Mouse (Mus musculus) cortical plate, adult 2 months (tissue): ENCODE data around the gene Ttll11. TPM values are rescaled to one million over a fixed set of nuclear protein-coding genes. Genes with fewer than 3 reads are reported as not detected.
A peak's percentile ranks its signal among the peaks of the same experiment; 100 is the strongest.

Source experiments
- H3K27ac ChIP-seq: fragments of 200-500 bp; 2 replicates; pipeline ENCODE4 v1.5.1; 2012; ENCODE audit warnings: low read length, control low read depth, inconsistent platforms; ENCODE audit not compliant: insufficient read depth
- H3K4me1 ChIP-seq: fragments of 200-500 bp; 2 replicates; pipeline ENCODE4 v1.6.1; 2011; ENCODE audit warnings: low read length; ENCODE audit not compliant: control insufficient read depth, insufficient read depth
- H3K4me3 ChIP-seq: fragments of 200-500 bp; 2 replicates; pipeline ENCODE4 v1.5.1; 2011; ENCODE audit warnings: mild to moderate bottlenecking, low read length, control low read depth; ENCODE audit not compliant: insufficient read depth
- CTCF ChIP-seq: fragments of 200-500 bp; IDR thresholded peaks from 2 replicates; pipeline ENCODE4 v1.5.1; 2011; ENCODE audit warnings: mild to moderate bottlenecking, control low read depth, low read length; ENCODE audit not compliant: insufficient read depth; ENCODE audit errors: extremely low read depth
- POLR2A ChIP-seq: fragments of 200-500 bp; IDR thresholded peaks from 2 replicates; pipeline ENCODE4 v1.6.1; 2011; ENCODE audit warnings: mild to moderate bottlenecking, low read length, control low read depth; ENCODE audit not compliant: insufficient read depth; ENCODE audit errors: extremely low read depth
- polyA plus RNA-seq: library from polyadenylated mRNA; depleted of rRNA; stranded (reverse); fragments of >200 nt; gene quantifications from 2 replicates; pipeline ENCODE4 v1.2.3, GENCODE M21; 2012

The Ttll11 gene
- polyA plus RNA-seq, 1 experiment: 36.1 TPM

DNA sequence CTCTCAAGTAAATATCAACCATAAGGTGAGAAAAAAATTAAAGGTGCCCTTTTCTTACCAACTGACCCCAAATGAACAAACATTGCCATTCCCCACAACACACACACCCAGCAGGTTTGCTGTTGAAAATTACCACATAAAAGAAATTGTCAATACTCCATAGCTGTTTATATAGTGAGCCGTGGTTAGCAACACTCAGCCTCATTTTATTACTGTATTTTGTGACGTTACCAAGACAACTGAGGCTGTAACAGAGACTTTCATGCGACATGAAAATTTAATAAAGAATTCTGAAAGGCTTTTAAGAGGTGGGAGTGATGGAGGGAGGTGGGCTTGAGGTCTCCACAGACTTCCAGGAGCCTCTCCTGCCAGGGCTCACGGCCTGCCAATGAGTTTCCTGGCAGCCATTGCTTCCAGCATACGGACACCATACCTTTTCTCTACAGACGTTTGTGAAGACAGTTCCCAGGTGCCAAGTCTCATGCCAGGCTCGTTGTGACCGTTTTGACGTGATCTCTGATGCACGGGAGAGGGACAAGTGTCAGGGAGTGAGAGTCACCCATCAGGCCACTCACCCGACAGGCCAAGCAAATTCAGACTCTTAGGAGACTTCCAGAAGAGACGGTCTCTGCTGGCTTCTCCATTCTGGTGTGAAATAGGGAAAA lies 232.2 kb downstream of the Ttll11 start:
- no peak for TF ChIP-seq POLR2A
- no peak for TF ChIP-seq CTCF
- Histone ChIP-seq H3K4me1 (peaks cover 7% of the 10 kb centered on the region), H3K4me3 (no peak overlapping the region), H3K27ac (no peak overlapping the region)

DNA sequence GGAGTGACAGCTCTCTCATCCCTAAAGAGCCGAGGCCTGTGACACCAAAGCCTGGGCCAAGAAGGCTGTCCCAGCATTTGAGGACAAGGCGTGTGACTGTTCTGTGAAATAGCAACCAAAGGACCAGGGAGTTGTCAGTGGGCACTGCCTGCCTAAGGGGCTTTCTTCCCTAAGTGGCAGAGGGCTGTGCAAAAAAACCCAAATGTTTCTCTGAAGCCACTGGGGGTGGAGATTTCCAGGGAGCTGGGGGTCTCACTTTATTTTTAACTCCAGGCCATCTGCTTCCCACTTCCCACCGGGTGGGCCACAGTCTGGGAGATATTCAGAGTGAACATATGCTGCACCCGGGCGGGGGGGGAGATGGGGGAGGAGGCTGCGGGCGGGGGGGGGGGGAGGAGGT lies 233.1 kb downstream of the Ttll11 start:
- Histone ChIP-seq H3K4me3 (no peak overlapping the region), H3K27ac (peak overlapping the region; percentile 22; the same call in 1 of the 2 replicates), H3K4me1 (peaks cover 7% of the 10 kb centered on the region)
- TF ChIP-seq CTCF: no peak
- TF ChIP-seq POLR2A: no peak

DNA sequence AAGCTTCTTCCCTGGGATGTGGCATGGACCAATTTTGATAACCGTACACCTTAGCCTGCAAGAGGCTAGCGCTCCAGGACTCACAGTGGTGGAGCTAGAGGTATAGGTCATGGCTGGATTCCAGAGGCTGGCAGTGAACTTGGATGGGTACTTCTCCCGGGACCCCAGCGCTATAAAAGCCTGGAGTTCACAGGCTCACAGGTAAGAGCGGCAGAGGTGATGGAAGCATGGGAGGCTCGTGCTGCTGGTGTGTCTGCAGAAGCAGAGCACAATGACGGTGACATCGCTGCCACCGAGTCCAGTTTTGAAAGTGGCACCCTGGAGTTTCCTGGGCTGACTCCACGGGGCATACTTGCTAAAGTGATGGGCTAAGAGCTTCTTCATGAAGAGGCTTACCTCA lies 233.8 kb downstream of the Ttll11 start:
- no peak overlapping the region for H3K27ac ChIP-seq
- no peak overlapping the region for H3K4me3 ChIP-seq
- H3K4me1 ChIP-seq: peaks cover 7% of the 10 kb centered on the region
- TF ChIP-seq CTCF (no peak), POLR2A (no peak)

DNA sequence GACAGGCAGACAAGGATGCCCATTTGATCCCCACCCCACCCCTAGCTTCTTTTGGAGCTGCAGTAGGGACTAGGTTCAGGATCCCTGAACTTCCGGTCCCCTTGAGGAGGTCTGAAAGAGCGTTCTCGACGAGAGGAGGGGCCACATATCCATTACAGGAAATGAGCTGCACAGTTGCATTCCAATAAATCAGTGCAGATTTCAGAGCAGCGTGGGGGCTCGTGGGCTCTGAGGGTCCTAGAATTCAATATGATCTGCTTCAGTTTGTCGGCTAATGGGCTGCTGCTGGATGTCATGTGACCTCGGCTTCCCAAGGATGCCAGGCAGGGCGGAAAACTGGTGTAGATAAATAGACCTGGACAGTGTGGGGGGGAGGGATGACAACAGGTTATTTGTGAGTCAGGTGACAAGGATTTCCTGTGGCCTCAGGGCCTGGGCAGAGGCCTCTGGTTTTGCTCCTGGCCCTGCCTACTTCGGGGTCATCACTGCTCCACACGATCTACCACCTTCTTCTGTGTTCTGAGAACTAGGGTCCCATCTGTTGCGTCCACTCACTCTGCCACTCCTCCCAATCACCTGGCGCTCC lies 240.0 kb downstream of the Ttll11 start:
- Histone ChIP-seq H3K4me1 (peaks cover 2% of the 10 kb centered on the region; the same call in 1 of the 2 replicates), H3K4me3 (no peak overlapping the region), H3K27ac (no peak overlapping the region)
- no peak for TF ChIP-seq POLR2A
- no peak for TF ChIP-seq CTCF

DNA sequence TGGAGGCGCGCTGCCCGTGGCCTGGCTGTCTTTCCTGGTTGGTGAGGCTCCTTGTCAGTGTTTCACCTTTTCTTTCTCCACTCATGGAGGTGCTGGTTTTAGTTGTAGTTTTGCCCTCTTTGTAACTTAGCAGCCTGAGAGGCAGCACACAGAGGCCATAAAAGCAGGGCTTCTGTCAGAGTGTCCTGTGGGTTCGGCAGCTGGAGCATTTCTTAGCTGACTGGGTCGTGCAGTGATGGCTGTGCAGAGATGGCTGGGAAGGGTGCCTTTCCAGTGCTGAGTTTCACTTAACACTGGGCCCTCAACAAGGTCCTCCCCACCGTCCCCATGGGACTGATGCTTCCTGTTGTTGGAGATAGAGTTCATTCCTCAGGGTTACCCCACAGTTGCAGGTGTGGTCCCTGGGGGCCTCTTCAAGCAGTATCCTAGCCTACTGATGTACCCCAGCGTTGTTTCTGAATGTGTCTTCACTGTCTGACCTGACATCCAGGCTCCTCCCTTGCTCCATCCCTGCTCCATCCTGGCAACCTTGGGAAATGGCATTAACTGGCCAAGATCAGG lies 242.2 kb downstream of the Ttll11 start:
- peaks cover 2% of the 10 kb centered on the region; the same call in 1 of the 2 replicates for H3K4me1 ChIP-seq
- TF ChIP-seq POLR2A (no peak), CTCF (no peak)
- no peak overlapping the region for H3K27ac ChIP-seq
- no peak overlapping the region for H3K4me3 ChIP-seq

- Histone ChIP-seq H3K4me1 (0 out of 2 replicates have a peak, but pooled peaks cover 2% of the 10 kb centered on the region), H3K4me3 (no peak overlapping the region), H3K27ac (no peak overlapping the region)
- TF ChIP-seq CTCF: no peak
- TF ChIP-seq POLR2A: no peak
Measured at GRCm38 (mm10) chr2:35736061-35736460, 243.7 kb downstream of the Ttll11 start.

- Histone ChIP-seq H3K27ac (no peak overlapping the region), H3K4me3 (no peak overlapping the region), H3K4me1 (0 out of 2 replicates have a peak, but pooled peaks cover 2% of the 10 kb centered on the region)
- TF ChIP-seq POLR2A (no peak), CTCF (peak; percentile 28)
Measured at GRCm38 (mm10) chr2:35735001-35735400, 244.7 kb downstream of the Ttll11 start.

GRCm38 (mm10) chr2:35731671-35732449 lies 247.9 kb downstream of the Ttll11 start:
- no peak for TF ChIP-seq POLR2A
- no peak for TF ChIP-seq CTCF
- Histone ChIP-seq H3K4me3 (no peak overlapping the region), H3K4me1 (peaks cover 4% of the 10 kb centered on the region; the same call in 1 of the 2 replicates), H3K27ac (no peak overlapping the region)

GRCm38 (mm10) chr2:35729077-35730065 lies 250.3 kb downstream of the Ttll11 start:
- Histone ChIP-seq H3K27ac (no peak overlapping the region), H3K4me1 (peaks cover 4% of the 10 kb centered on the region; the same call in 1 of the 2 replicates), H3K4me3 (no peak overlapping the region)
- TF ChIP-seq POLR2A (no peak), CTCF (peak; percentile 15; the same call in 1 of the 2 replicates)
